Mouse (Mus musculus): ENCODE measurements around the gene Cpped1.

Gene Cpped1

GRCm38 (mm10) chr16:11909035-11909591 is at the start of gene Cpped1:
Gene Cpped1 (minus strand): TSS chr16:11909445.
- peak; percentile 90 to 93 for DNase-seq

- DNase-seq: peak; percentile 63 to 76
These were observed 31.2 kb upstream of the Cpped1 start for GRCm38 (mm10) chr16:11940477-11940876.

- DNase-seq: no peak
These were observed 1.6 kb upstream of the Cpped1 start for GRCm38 (mm10) chr16:11910801-11911200.

GRCm38 (mm10) chr16:11909817-11910216 is 572 bp upstream of the Cpped1 start:
- DNase-seq: no peak

GRCm38 (mm10) chr16:11908461-11909014 is 707 bp downstream of the Cpped1 start:
- DNase-seq: peak; percentile 38 to 64

GRCm38 (mm10) chr16:11907816-11908215 is 1.4 kb downstream of the Cpped1 start:
- DNase-seq: no peak

- no peak for DNase-seq
These were observed 2.3 kb downstream of the Cpped1 start for GRCm38 (mm10) chr16:11906906-11907305.

- DNase-seq: no peak
These were observed 4.0 kb downstream of the Cpped1 start for GRCm38 (mm10) chr16:11905216-11905615.

GRCm38 (mm10) chr16:11902007-11902406 is 7.2 kb downstream of the Cpped1 start:
- DNase-seq: no peak

GRCm38 (mm10) chr16:11900341-11900740 is 8.9 kb downstream of the Cpped1 start:
- DNase-seq: peak; percentile 42 to 52

- no peak for DNase-seq
These were observed 12.8 kb downstream of the Cpped1 start for GRCm38 (mm10) chr16:11896411-11896810.

- no peak for DNase-seq
These were observed 14.4 kb downstream of the Cpped1 start for GRCm38 (mm10) chr16:11894877-11895276.

GRCm38 (mm10) chr16:11890186-11890585 is 19.1 kb downstream of the Cpped1 start:
- DNase-seq: no peak

- DNase-seq: no peak
These were observed 19.5 kb downstream of the Cpped1 start for GRCm38 (mm10) chr16:11889741-11890140.

- DNase-seq: no peak
These were observed 27.4 kb downstream of the Cpped1 start for GRCm38 (mm10) chr16:11881795-11882194.

GRCm38 (mm10) chr16:11880461-11880860 is 28.8 kb downstream of the Cpped1 start:
- DNase-seq: no peak

- no peak for DNase-seq
These were observed 30.0 kb downstream of the Cpped1 start for GRCm38 (mm10) chr16:11879196-11879595.

GRCm38 (mm10) chr16:11875227-11875626 is 34.0 kb downstream of the Cpped1 start:
- no peak for DNase-seq

GRCm38 (mm10) chr16:11873292-11873691 is 36.0 kb downstream of the Cpped1 start:
- DNase-seq: no peak

- peak in 1 of 2 experiments; percentile 6 for DNase-seq
These were observed 40.8 kb downstream of the Cpped1 start for GRCm38 (mm10) chr16:11868486-11868885.

GRCm38 (mm10) chr16:11852716-11853605 is 56.3 kb downstream of the Cpped1 start:
- DNase-seq: no peak

- DNase-seq: no peak
These were observed 60.1 kb downstream of the Cpped1 start for GRCm38 (mm10) chr16:11848990-11849658.

- DNase-seq: no peak
These were observed 63.9 kb downstream of the Cpped1 start for GRCm38 (mm10) chr16:11845309-11845708.

Data from cerebellum, postnatal 36 days (tissue).